33 mouse cellular contexts compared by ENCODE assay signal in genomic region chr8:71388267-71388666, GRCm38 (mm10). TPM values are rescaled to one million over a fixed set of nuclear protein-coding genes. Genes with fewer than 3 reads are reported as not detected.
DNase-seq lines count a peak whose midpoint lies in the region; ATAC-seq and TF ChIP-seq lines count a peak whose summit lies in the region.
"Had no signal": no experiment of that assay in that cellular context is flagged by ENCODE, and none has a peak within 500 bp of the region (broad histone marks: within the 10 kb centered on the region; RNA-seq: fewer than 3 reads in every experiment).

No protein-coding gene starts in this region.

- no peak for ATAC-seq in lung, postnatal 0 days
- ATAC-seq: CD4-positive, CD25-positive, alpha-beta regulatory T cell, adult 4 months; forebrain, embryonic 13.5 days; intestine, postnatal 0 days had no signal

- peak overlapping the region; percentile 66 for H3K27ac ChIP-seq in heart, adult 2 months
- peak overlapping the region; percentile 51; the same call in 1 of the 2 replicates for H3K27ac ChIP-seq in lung, postnatal 0 days (ENCODE audit: low read length)
- no peak overlapping the region for H3K27ac ChIP-seq in thymus, adult 2 months (ENCODE audit: control insufficient read depth, insufficient read depth, low read length)
- H3K27ac ChIP-seq: embryonic facial prominence, embryonic 10.5 days; embryonic facial prominence, embryonic 15.5 days; forebrain, embryonic 13.5 days; heart, embryonic 10.5 days; hindbrain, embryonic 14.5 days; layer of hippocampus, adult 2 months; left cerebral cortex, adult 2 months; liver, embryonic 13.5 days; lung, embryonic 15.5 days; neural tube, embryonic 15.5 days; stomach, embryonic 15.5 days had no signal

- peak in 1 of 2 experiments; percentile 57 for DNase-seq in heart, adult 2 months
- DNase-seq in heart, postnatal 4 days = no peak
- peak; percentile 49 for DNase-seq in lung, postnatal 0 days (ENCODE audit: low spot score)
- no peak for DNase-seq in lung, postnatal 14 days
- peak; percentile 51 for DNase-seq in lung, postnatal 25 days (ENCODE audit: low spot score)
- peak; percentile 30 for DNase-seq in naive thymus-derived CD4-positive, alpha-beta T cell, adult 2 months (ENCODE audit: low read depth)
- DNase-seq in thymus, adult 18-20 months = no peak
- DNase-seq in thymus, adult 2 months = no peak
- DNase-seq: adrenal gland, postnatal 25 days; cerebellum, adult 8-10 months; cerebellum, postnatal 25 days; gastrocnemius, postnatal 36 days; left cerebral cortex, postnatal 4 days; liver, embryonic 13.5 days; midbrain, embryonic 14.5 days; retina, postnatal 1 day; right cerebral cortex, postnatal 14 days; thymus, postnatal 4 days had no signal

- H3K4me2 ChIP-seq in lung, postnatal 0 days (replicated peaks; ENCODE audit: low read depth, low read length) = no peak overlapping the region
- H3K4me2 ChIP-seq: embryonic facial prominence, embryonic 15.5 days; forebrain, embryonic 13.5 days; hindbrain, embryonic 14.5 days; liver, embryonic 13.5 days; lung, embryonic 15.5 days; neural tube, embryonic 15.5 days; stomach, embryonic 15.5 days had no signal

- H3K4me3 ChIP-seq in heart, adult 2 months = no peak overlapping the region
- H3K4me3 ChIP-seq in lung, postnatal 0 days (ENCODE audit: low read depth, low read length) = no peak overlapping the region
- no peak overlapping the region for H3K4me3 ChIP-seq in thymus, adult 2 months (ENCODE audit: control insufficient read depth, insufficient read depth, low read length)
- H3K4me3 ChIP-seq: embryonic facial prominence, embryonic 10.5 days; embryonic facial prominence, embryonic 15.5 days; forebrain, embryonic 13.5 days; heart, embryonic 10.5 days; layer of hippocampus, adult 2 months; left cerebral cortex, adult 2 months; liver, embryonic 13.5 days; lung, embryonic 15.5 days; neural tube, embryonic 15.5 days; stomach, embryonic 15.5 days had no signal

- no peak overlapping the region for H3K9ac ChIP-seq in heart, adult 2 months (ENCODE audit: low read depth, low read length)
- no peak overlapping the region for H3K9ac ChIP-seq in lung, postnatal 0 days (replicated peaks; ENCODE audit: low read depth)
- H3K9ac ChIP-seq: embryonic facial prominence, embryonic 15.5 days; forebrain, embryonic 13.5 days; hindbrain, embryonic 14.5 days; liver, embryonic 13.5 days; lung, embryonic 15.5 days; neural tube, embryonic 15.5 days; stomach, embryonic 15.5 days had no signal

- intact Hi-C loops in heart, adult 2 months (cut with DNase I) = no loop called here

- H3K36me3 ChIP-seq in heart, adult 2 months (ENCODE audit: control insufficient read depth, insufficient read depth, low read length) = no peaks in the 10 kb centered on the region
- no peaks in the 10 kb centered on the region for H3K36me3 ChIP-seq in lung, postnatal 0 days (ENCODE audit: insufficient read depth, low read length)
- no peaks in the 10 kb centered on the region for H3K36me3 ChIP-seq in thymus, adult 2 months (ENCODE audit: control insufficient read depth, insufficient read depth, low read length)
- H3K36me3 ChIP-seq: embryonic facial prominence, embryonic 10.5 days; embryonic facial prominence, embryonic 15.5 days; heart, embryonic 10.5 days; liver, embryonic 13.5 days; lung, embryonic 15.5 days; neural tube, embryonic 15.5 days; stomach, embryonic 15.5 days had no signal

- TF ChIP-seq CTCF in heart, adult 2 months (IDR thresholded peaks at IDR 0.05) = no peak
- TF ChIP-seq CTCF in lung, postnatal 0 days (IDR thresholded peaks at IDR 0.05) = no peak
- no peak for TF ChIP-seq CTCF in thymus, adult 2 months (IDR thresholded peaks at IDR 0.05; ENCODE audit: borderline replicate concordance, control insufficient read depth, extremely low read depth, insufficient read depth, low read length, poor library complexity)

- peak; percentile 33; the same call in 1 of the 2 replicates for TF ChIP-seq POLR2A in heart, adult 2 months (IDR thresholded peaks at IDR 0.05; ENCODE audit: insufficient read depth, low read depth, low read length)
- TF ChIP-seq POLR2A in thymus, adult 2 months (IDR thresholded peaks at IDR 0.05; ENCODE audit: control insufficient read depth, extremely low read depth, insufficient read depth, low read length, poor library complexity) = no peak

- no peaks in the 10 kb centered on the region for H3K9me3 ChIP-seq in lung, postnatal 0 days (ENCODE audit: low read length)
- H3K9me3 ChIP-seq: embryonic facial prominence, embryonic 10.5 days; embryonic facial prominence, embryonic 15.5 days; forebrain, embryonic 13.5 days; heart, embryonic 10.5 days; liver, embryonic 13.5 days; lung, embryonic 15.5 days; neural tube, embryonic 15.5 days; stomach, embryonic 15.5 days had no signal

- 0 out of 2 replicates have a peak, but pooled peaks have one; percentile 54 for TF ChIP-seq EP300 in heart, adult 2 months (IDR thresholded peaks at IDR 0.05; ENCODE audit: insufficient read depth, low read depth, low read length)
- TF ChIP-seq EP300 in lung, postnatal 0 days (IDR thresholded peaks at IDR 0.05) = peak; percentile 81

- no peaks in the 10 kb centered on the region for H3K27me3 ChIP-seq in heart, adult 2 months (ENCODE audit: control insufficient read depth, insufficient read depth, low read length)
- no peaks in the 10 kb centered on the region for H3K27me3 ChIP-seq in lung, postnatal 0 days (replicated peaks; ENCODE audit: insufficient read depth, low read length)
- no peaks in the 10 kb centered on the region for H3K27me3 ChIP-seq in thymus, adult 2 months (ENCODE audit: control insufficient read depth, insufficient read depth, low read length)
- H3K27me3 ChIP-seq: embryonic facial prominence, embryonic 15.5 days; forebrain, embryonic 13.5 days; lung, embryonic 15.5 days; neural tube, embryonic 15.5 days; stomach, embryonic 15.5 days had no signal

- 31% methylated on average over 1 of the region's 1 CpGs for WGBS in heart, adult 2 months
- WGBS in lung, postnatal 0 days = 29% methylated on average over 1 of the region's 1 CpGs
- 55% methylated on average over 1 of the region's 1 CpGs for WGBS in thymus, adult 2 months

- H3K4me1 ChIP-seq in heart, adult 2 months (ENCODE audit: control insufficient read depth, insufficient read depth, low read length) = peaks cover 4% of the 10 kb centered on the region
- peaks cover 5% of the 10 kb centered on the region for H3K4me1 ChIP-seq in lung, postnatal 0 days (ENCODE audit: insufficient read depth, low read depth, low read length)
- no peaks in the 10 kb centered on the region; the same call in 1 of the 2 replicates for H3K4me1 ChIP-seq in thymus, adult 2 months (replicated peaks; ENCODE audit: control insufficient read depth, insufficient read depth, low read length)
- H3K4me1 ChIP-seq: forebrain, embryonic 13.5 days; neural tube, embryonic 15.5 days had no signal

- H3K79me2 ChIP-seq in heart, adult 2 months (replicated peaks; ENCODE audit: control insufficient read depth, insufficient read depth, low read length) = no peaks in the 10 kb centered on the region

RNA-seq across cellular contexts. Expression of gene Nr2f6, which starts 6.5 kb away (rescaled TPM):
- total RNA-seq in heart, adult 2 months (2021) = 10 to 100 TPM; 47.6 to 56.7 TPM
- 53.9 and 63.2 TPM in 2 replicates for polyA plus RNA-seq in heart, adult 2 months (2012; rRNA removed)
- 10 to 100 TPM; 64.9 to 66.4 TPM for total RNA-seq in heart, postnatal 4 days (2021)
- polyA plus RNA-seq in lung, postnatal 0 days (2015; fragmentation: Nextera tagmentation; extraction: Ambion mirVana) = 61.5 and 69.4 TPM in 2 replicates
- 71.2 and 71.5 TPM in 2 replicates for polyA plus RNA-seq in thymus, adult 2 months (2012; rRNA removed)

RNA-seq across cellular contexts. Expression of gene Ushbp1, which starts 7.3 kb away (rescaled TPM):
- total RNA-seq in heart, adult 2 months (2021) = 10 to 100 TPM; 22.9 to 23.9 TPM
- 71.7 and 72.2 TPM in 2 replicates for polyA plus RNA-seq in heart, adult 2 months (2012; rRNA removed)
- 10 to 100 TPM; 27.2 to 27.9 TPM for total RNA-seq in heart, postnatal 4 days (2021)
- 29.5 and 42.0 TPM in 2 replicates for polyA plus RNA-seq in lung, postnatal 0 days (2015; fragmentation: Nextera tagmentation; extraction: Ambion mirVana)
- 9.9 and 13.6 TPM in 2 replicates for polyA plus RNA-seq in thymus, adult 2 months (2012; rRNA removed)
- total RNA-seq: hematopoietic stem cell, adult 5-6 weeks; megakaryocyte-erythroid progenitor cell, adult 5-6 weeks; monocyte, adult 5-6 weeks had no signal
- polyA plus RNA-seq: CD4-positive, CD25-positive, alpha-beta regulatory T cell, adult 4 months had no signal

RNA-seq across cellular contexts. Expression of gene Babam1, which starts 8.4 kb away (rescaled TPM):
- total RNA-seq in heart, adult 2 months (2021) = 10 to 100 TPM; 62.8 to 70.2 TPM
- 88.7 and 91.3 TPM in 2 replicates for polyA plus RNA-seq in heart, adult 2 months (2012; rRNA removed)
- 10 to 100 TPM; 69.4 to 70.7 TPM for total RNA-seq in heart, postnatal 4 days (2021)
- polyA plus RNA-seq in lung, postnatal 0 days (2015; fragmentation: Nextera tagmentation; extraction: Ambion mirVana) = 60.8 and 62.5 TPM in 2 replicates
- polyA plus RNA-seq in thymus, adult 2 months (2012; rRNA removed) = 219 and 225 TPM in 2 replicates

RNA-seq across cellular contexts. Expression of gene Ocel1, which starts 17.2 kb away (rescaled TPM):
- 10 to 100 TPM; 12.4 to 15.2 TPM for total RNA-seq in heart, adult 2 months (2021)
- polyA plus RNA-seq in heart, adult 2 months (2012; rRNA removed) = 8.0 and 9.1 TPM in 2 replicates
- 1 to 10 TPM; 7.9 to 9.9 TPM for total RNA-seq in heart, postnatal 4 days (2021)
- polyA plus RNA-seq in lung, postnatal 0 days (2015; fragmentation: Nextera tagmentation; extraction: Ambion mirVana) = 11.1 and 11.9 TPM in 2 replicates
- polyA plus RNA-seq in thymus, adult 2 months (2012; rRNA removed) = 34.9 and 36.1 TPM in 2 replicates

RNA-seq across cellular contexts. Expression of gene Ankle1, which starts 17.5 kb away (rescaled TPM):
- total RNA-seq in heart, adult 2 months (2021) = not detected
- polyA plus RNA-seq in heart, adult 2 months (2012; rRNA removed) = 0.15 and 0.31 TPM in 2 replicates
- 1 to 10 TPM; 9.8 TPM for total RNA-seq in heart, postnatal 4 days (2021)
- polyA plus RNA-seq in lung, postnatal 0 days (2015; fragmentation: Nextera tagmentation; extraction: Ambion mirVana) = 0.72 and 1.5 TPM in 2 replicates
- polyA plus RNA-seq in thymus, adult 2 months (2012; rRNA removed) = 60.0 and 72.6 TPM in 2 replicates

Comparison
In these comparisons a context has a peak if more than half of its experiments do, and no peak if none do; other contexts are left out.
1. DNase-seq: peak in lung, postnatal 0 days (single experiment), lung, postnatal 25 days (single experiment) and naive thymus-derived CD4-positive, alpha-beta T cell, adult 2 months (single experiment); none in heart, postnatal 4 days (single experiment), lung, postnatal 14 days (single experiment), thymus, adult 18-20 months (0 of 2) and thymus, adult 2 months (single experiment).